Mouse (Mus musculus) hematopoietic stem cell, adult 5-6 weeks (primary cell): ENCODE data around the gene Gm14085. TPM values are rescaled to one million over a fixed set of nuclear protein-coding genes. Genes with fewer than 3 reads are reported as not detected.

Source experiments
- ATAC-seq, 2 experiments: fragments of 125-278 bp in 1 of 2; replicated peaks in 1 of 2; 2 replicates each; pipeline ENCODE4 v1.8.0; 2016 to 2017; ENCODE audit warnings: inconsistent platforms in 2 of 2, mild to moderate bottlenecking in 2 of 2, moderate number of reproducible peaks in 2 of 2, low read depth in 1 of 2, moderate TSS enrichment in 1 of 2; ENCODE audit not compliant: low FRiP score in 2 of 2, poor library complexity in 2 of 2, severe bottlenecking in 2 of 2, insufficient read depth in 1 of 2, low TSS enrichment in 1 of 2
- total RNA-seq: library from RNA; stranded (forward); fragments of 172-1452, 232-1000 nt; gene quantifications from 2 replicates; pipeline ENCODE4 v1.2.3, GENCODE M21; 2017

Gene Gm14085
- total RNA-seq, 1 experiment from 2014 or later = not detected

DNA sequence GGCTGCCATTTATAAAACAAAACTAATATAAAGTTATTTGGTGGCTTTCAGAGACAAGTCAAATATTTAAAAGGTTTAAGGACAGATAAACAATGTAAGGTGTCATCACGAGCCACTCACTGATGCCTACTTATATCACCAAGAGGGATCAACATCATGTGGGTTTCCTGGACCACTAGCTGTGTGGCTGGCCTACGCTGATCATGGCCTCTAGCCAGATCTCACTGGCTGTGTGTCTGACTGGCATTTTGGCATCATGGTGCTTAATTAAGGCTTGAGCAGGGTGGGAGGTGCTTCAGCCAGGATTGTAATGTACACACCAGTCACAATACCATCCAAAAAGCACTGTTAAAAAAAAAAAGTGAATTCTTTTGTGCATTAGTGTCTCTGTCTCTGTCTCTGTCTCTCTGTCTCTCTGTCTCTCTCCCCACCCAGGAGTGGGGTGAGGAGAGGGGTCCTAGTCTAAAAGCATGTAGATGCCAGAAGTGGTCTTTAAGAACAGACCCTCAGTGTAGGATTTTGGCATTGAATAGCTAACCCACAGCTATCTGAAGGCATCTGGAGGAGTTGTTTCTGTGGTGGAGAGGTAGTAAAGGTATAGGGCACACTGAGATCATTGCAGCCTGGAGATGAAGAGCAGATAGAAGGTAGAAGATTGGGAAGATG lies 47.5 kb downstream of the Gm14085 start:
- no peak for ATAC-seq

DNA sequence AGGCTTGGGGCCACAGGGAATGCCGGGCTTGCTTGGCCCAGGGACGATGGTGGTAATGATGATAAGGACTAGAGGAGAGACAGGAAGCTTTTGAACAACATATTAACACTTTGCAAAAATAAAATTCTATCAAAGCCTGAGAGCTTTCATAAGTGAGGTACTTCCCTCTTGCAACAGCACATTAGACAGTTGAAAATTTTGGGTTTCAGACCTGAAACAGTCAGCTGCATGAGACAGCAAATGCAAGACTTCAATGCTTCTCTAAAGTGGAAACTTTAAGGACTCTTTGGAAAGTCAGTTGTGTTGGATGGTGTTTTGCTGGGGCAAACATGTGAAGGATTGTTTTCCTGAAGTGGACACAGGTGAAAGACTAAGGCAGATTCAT lies 48.1 kb downstream of the Gm14085 start:
- ATAC-seq = no peak

DNA sequence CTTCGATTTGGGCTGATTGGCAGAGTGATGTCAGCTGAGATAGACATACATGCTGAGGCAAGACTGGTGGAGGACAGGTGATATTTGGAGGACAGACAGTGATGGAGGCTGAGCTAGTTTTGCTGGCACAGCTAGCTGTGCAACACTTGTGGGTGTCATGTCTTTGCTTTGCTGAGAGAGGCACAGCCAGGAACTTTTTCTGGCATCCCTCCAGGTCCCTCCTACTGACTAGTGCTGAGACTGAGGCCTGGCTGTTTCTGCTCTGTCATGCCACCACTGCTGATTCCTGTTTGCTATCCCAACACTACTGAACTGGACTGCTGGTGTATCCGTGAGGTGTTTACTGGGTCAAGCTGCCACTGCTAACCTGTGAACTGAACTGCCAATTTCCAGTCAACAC lies 48.6 kb downstream of the Gm14085 start:
- ATAC-seq = peak; percentile 37 to 64; a peak in 3 of 4 replicates

DNA sequence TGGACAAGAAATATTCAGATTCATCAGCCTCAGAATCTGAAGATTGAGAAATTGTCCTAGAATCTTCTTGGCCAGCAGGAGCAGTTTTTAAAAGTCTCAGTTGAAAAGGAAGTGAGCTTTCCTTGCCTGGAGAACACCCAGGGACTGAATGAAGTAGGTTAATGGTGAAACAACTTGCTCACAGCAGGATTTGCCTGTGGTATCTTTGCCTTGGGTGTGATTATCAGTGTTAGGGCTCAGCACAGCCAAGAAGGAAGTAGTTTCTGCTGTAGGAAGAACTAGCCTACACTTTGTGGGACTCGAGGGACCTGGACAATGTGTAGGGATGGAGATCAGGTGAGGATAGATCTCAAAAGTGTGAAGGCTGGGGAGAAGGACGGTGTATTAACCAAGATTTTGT lies 49.9 kb downstream of the Gm14085 start:
- ATAC-seq = no peak

DNA sequence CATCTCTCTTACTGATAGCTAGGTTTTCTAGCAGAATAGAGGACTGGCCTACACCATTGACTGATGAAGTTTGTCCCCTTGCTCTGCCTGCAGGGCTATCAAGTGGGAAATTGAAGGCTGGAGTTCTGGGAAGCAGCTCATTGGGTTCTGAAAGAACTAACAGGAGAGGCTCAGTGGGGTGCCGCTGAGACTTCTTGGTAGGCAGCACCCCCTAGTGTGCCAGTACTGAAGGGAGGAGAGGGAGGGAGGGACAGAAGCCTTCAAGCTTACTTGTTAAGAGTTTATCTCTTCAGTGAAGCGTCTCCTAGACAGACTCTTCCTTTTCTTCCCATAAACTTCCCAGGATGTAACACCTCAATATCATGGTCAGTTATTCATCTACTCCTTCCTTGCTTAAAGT lies 73.6 kb downstream of the Gm14085 start:
- ATAC-seq = peak; percentile 63 to 75; a peak in 3 of 4 replicates

DNA sequence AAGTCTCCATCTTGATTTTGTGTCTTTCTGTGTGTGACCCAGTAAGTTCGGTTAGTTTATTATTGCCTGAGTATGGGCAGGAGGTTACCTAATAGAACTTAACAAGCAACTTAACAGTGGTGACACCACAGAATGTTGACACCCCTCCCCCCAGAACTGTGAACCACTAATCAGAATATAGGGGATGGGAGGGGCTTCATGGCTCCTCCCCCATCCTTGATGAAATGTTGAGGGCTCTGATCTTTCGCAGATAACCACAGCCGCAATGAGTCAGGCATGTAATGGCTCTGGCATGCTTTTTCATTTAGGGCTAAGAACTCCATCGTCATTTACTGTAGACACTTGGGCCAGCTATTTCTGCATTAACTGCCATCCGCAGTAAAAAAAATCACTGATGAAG lies 76.5 kb downstream of the Gm14085 start:
- peak; percentile 75 to 91; a peak in 3 of 4 replicates for ATAC-seq

DNA sequence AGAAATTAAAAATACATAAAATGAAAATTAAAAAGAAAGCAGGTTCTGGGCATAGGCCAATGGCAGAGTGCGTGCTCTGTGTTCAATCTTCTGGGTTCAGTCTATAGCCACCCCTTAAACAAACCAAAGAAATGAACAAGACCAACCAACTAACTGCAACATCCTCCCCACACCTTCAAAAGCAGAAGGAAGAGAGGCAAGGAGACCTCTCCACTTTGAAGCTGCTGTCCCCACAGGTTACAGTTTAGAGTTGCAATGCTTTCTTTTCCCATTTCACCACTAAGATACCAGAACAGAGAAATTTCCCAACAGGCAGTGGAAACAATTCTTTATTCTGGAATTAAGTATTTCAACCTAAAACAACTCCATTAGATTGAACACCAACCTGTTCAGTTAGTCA lies 77.5 kb downstream of the Gm14085 start:
- peak; percentile 47 to 64; a peak in 1 of 4 replicates for ATAC-seq

DNA sequence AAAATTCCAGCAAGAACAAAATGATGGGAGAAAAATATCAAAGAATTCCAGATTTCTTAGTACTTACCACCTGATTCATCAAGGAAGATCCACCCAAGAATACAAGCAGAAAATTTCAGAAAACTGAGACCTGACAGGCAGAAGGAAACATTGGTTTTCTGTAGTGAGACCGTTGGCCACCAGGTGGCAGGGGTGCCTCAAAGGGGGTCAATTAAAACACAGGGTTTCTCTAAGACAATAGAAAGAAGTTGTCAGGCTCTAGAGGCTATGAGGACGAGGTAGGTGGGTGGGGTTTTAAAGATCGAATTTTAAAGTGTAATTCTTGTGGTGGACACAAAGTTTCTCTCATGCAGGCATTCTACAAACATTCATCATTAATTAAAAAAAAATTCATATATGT lies 84.7 kb downstream of the Gm14085 start:
- ATAC-seq = peak; percentile 84 to 86; a peak in 3 of 4 replicates

DNA sequence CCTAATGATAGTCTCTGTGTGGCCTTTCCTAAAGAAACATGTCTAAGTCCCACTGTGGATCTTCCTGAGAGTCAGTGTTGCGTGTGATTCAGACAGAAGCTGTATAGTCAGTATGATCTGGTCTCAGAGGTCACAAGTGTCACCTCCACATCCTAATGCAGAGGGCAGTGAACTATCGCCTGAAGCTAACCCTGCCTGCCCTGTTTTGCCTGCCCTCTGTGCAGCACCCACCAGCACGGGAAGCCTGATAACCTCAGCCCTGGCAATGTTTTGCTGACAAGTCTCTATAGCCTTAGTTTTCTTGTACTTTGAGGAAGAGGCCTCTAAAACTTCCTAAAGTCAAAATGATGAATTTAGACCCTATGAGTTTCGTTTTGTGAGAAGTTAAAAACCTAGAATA lies 85.7 kb downstream of the Gm14085 start:
- no peak for ATAC-seq

DNA sequence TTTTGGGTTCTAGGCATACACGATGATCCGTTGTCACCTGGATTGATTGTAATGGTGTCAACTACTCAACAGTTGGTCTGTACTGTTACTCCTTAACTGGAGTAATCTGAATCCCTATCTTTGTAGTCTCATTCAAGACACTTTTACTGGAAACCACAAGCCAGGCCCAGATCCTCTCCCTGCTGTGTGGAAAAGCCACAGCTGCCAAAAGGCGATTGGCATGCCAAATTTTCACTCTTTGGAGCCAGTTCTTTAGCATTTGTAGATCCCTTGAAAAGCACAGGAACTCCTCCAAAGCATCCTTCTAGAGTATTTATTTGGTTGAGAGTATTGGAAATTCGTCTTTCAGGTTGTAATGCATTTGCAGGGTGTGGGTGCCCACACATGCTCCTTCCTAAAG lies 86.6 kb downstream of the Gm14085 start:
- no peak for ATAC-seq

DNA sequence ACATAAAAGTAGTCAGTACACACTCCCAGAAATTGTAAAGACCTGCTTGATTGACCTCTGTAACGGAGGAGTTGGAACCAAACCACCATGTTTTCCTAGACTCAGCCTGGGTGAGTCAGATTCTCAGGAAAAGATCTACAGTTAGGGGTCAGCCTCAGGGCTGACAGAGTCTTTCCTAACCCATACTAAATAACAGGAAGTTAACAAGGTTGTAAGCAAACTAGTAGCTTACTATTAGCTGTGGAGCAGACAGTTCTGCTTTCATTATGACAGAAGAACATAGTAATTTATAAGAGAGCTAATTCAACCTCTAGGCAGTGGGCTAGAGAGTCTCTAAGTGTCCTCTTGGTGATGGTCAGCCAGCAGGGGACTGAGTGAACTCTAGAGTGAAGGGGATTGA lies 87.7 kb downstream of the Gm14085 start:
- ATAC-seq = peak; percentile 65 to 67; a peak in 3 of 4 replicates

DNA sequence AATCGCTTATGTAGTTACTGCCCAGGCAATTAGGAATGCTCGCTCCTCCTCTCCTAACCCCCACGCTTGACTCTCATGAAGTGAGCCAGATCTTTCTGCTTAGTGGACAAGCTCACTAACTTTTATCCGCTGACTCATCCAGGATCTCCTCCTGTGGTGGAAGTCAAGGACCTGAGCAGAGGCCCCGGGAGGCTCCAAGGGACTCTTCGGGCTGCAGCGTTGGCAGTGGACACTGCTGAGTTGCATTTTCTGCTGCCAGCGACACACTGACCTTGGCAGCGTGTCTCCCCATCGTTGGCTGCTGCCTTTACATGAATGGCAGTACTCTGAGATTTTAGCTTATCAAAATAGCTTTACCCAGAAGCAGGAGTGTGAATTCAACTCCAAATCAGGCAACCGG lies 90.7 kb downstream of the Gm14085 start:
- no peak for ATAC-seq

DNA sequence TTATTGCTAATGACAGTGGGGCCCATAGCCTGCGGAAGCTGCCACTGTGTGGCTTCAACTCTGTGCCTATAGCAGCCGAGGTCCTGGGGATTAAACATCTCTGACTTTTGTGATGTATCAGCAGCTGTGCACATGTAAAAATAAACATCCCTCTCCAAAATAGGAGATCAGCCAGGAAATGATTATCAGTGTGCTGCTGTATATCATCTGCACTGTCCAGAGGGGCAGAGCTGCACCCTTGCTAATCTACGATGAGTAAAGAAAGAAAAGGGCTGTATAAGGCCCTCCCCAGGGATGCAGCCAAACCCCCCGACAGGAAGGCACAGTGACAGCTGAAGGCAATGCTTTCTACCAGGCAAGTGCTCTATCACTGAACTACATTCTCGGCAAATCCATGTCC lies 91.6 kb downstream of the Gm14085 start:
- ATAC-seq = no peak

DNA sequence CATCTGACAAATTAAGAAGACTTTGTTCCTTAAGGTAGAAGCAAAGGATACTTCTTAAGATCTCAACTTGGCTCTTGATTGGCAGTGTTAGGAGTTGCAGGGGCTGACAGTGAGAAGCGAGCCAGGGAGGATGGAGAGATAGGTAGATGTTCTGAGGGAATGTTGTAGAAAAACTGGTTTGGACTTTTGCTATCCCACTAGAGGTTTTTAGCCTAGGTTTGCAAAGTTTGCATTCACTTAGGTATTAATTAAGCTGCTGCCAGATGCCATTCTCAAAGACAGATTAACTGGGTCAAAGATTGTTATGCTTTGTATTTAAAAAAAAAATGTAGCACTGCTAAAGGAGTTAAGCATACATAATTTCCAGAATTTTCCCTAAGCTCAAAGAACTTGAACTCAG lies 92.6 kb downstream of the Gm14085 start:
- ATAC-seq = no peak

Other genes starting within 250 kb of the Gm14085 start
- gene Duox2, start 186.5 kb upstream of the Gm14085 start, total RNA-seq = 0.06 TPM in 1 of 2 replicates, not detected in the other
- not detected in 2 replicates for gene Duoxa2, start 186.0 kb upstream of the Gm14085 start, total RNA-seq
- gene Duoxa1, start 171.2 kb upstream of the Gm14085 start, total RNA-seq = not detected in 2 replicates
- gene Duox1, start 169.3 kb upstream of the Gm14085 start, total RNA-seq = not detected in 2 replicates
- gene Shf, start 115.8 kb upstream of the Gm14085 start, total RNA-seq = 2.8 and 4.7 TPM in 2 replicates
- 25.6 and 36.6 TPM in 2 replicates for gene Slc28a2, start 58.5 kb upstream of the Gm14085 start, total RNA-seq
- 26.8 and 40.8 TPM in 2 replicates for gene Gatm, start 126.4 kb downstream of the Gm14085 start, total RNA-seq
- gene AA467197, start 152.0 kb downstream of the Gm14085 start, total RNA-seq = 21.9 and 25.4 TPM in 2 replicates
- 19.7 and 20.4 TPM in 2 replicates for gene Slc30a4, start 217.7 kb downstream of the Gm14085 start, total RNA-seq